Mouse (Mus musculus) bone marrow macrophage, adult 2 months (primary cell): ENCODE results near the gene Dnajb6.
"Not testable (repeated sequence)": the region's sequence is repeated elsewhere in the genome, so short reads cannot be mapped to it uniquely, and the experiment has no call there.

Experiments
- CTCF ChIP-seq: IDR thresholded peaks from 2 replicates; pipeline ENCODE4 v1.5.1; 2012; ENCODE audit warnings: low read depth, mild to moderate bottlenecking, low read length, moderate library complexity
- POLR2A ChIP-seq: IDR thresholded peaks from 2 replicates; pipeline ENCODE4 v1.6.1; 2012; ENCODE audit warnings: mild to moderate bottlenecking, low read depth, low read length, borderline replicate concordance

DNA sequence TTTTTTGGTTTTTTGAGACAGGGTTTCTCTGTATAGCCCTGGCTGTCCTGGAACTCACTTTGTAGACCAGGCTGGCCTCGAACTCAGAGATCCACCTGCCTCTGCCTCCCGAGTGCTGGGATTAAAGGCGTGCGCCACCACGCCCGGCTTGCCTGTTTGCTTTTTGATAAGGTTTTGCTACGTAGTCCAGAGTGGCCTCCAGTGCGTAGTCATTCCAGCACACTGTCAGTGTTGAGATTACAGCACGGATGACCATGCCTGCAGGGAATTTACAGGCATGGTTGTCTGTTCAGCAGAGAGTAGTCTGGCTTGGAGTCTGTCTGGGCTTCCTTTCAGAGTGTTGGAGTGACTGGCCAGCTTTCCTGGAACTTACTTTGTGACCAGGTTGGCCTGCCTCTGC, 44.2 kb downstream of the Dnajb6 start:
- TF ChIP-seq CTCF, POLR2A: not testable (repeated sequence)
